Mouse (Mus musculus): ENCODE measurements around the gene Nrgn. TPM values are rescaled to one million over a fixed set of nuclear protein-coding genes. Genes with fewer than 3 reads are reported as not detected.
A peak's percentile ranks its signal among the peaks of the same experiment; 100 is the strongest.

Gene Nrgn
- polyA plus RNA-seq (2014; fragmentation: Nextera tagmentation; extraction: Ambion mirVana), result 1.9 and 3.4 TPM in 2 replicates

GRCm38 (mm10) chr9:37552536-37553293, at the start of gene Nrgn:
Gene Nrgn, minus strand, starts transcription at chr9:37552904.
- ATAC-seq (replicated peaks; ENCODE audit: insufficient number of reproducible peaks, low FRiP score, low TSS enrichment, low read depth) (peak; percentile 93), DNase-seq (ENCODE audit: low spot score) (peak; percentile 93)
- Histone ChIP-seq H3K4me2 (ENCODE audit: low read depth, low read length) (peak within 1 kb of the TSS; percentile 88), H3K36me3 (replicated peaks; ENCODE audit: control insufficient read depth, insufficient read depth, low read depth, low read length) (no peaks in the 10 kb centered on the region), H3K9me3 (replicated peaks; ENCODE audit: control insufficient read depth, low read length) (no peaks in the 10 kb centered on the region), H3K27ac (replicated peaks; ENCODE audit: low read depth, low read length) (no peak within 1 kb of the TSS), H3K4me3 (ENCODE audit: low read depth, low read length) (peak within 1 kb of the TSS; percentile 35), H3K9ac (replicated peaks; ENCODE audit: low read length) (peak within 1 kb of the TSS; percentile 41), H3K27me3 (ENCODE audit: control insufficient read depth, insufficient read depth, low read length) (peaks cover 26% of the 10 kb centered on the region), H3K4me1 (ENCODE audit: control insufficient read depth, insufficient read depth, low read length) (no peaks in the 10 kb centered on the region; the same call in 1 of the 2 replicates)
- 4% methylated on average over 31 of the region's 31 CpGs for WGBS

GRCm38 (mm10) chr9:37600538-37601205, 48.0 kb upstream of the Nrgn start:
- no peak overlapping the region for H3K27ac ChIP-seq (replicated peaks; ENCODE audit: low read depth, low read length)
- no peaks in the 10 kb centered on the region for H3K27me3 ChIP-seq (ENCODE audit: control insufficient read depth, insufficient read depth, low read length)
- DNase-seq (ENCODE audit: low spot score), result no peak
- no peaks in the 10 kb centered on the region for H3K4me1 ChIP-seq (ENCODE audit: control insufficient read depth, insufficient read depth, low read length)
- H3K36me3 ChIP-seq (replicated peaks; ENCODE audit: control insufficient read depth, insufficient read depth, low read depth, low read length), result no peaks in the 10 kb centered on the region
- H3K9ac ChIP-seq (replicated peaks; ENCODE audit: low read length), result no peak overlapping the region
- H3K4me3 ChIP-seq (ENCODE audit: low read depth, low read length), result no peak overlapping the region
- no peak for ATAC-seq (replicated peaks; ENCODE audit: insufficient number of reproducible peaks, low FRiP score, low TSS enrichment, low read depth)
- no peak overlapping the region for H3K4me2 ChIP-seq (ENCODE audit: low read depth, low read length)
- WGBS, result 91% methylated on average over 2 of the region's 2 CpGs
- H3K9me3 ChIP-seq (replicated peaks; ENCODE audit: control insufficient read depth, low read length), result no peaks in the 10 kb centered on the region

- Histone ChIP-seq H3K4me1 (ENCODE audit: control insufficient read depth, insufficient read depth, low read length) (no peaks in the 10 kb centered on the region), H3K27ac (replicated peaks; ENCODE audit: low read depth, low read length) (no peak overlapping the region), H3K36me3 (replicated peaks; ENCODE audit: control insufficient read depth, insufficient read depth, low read depth, low read length) (no peaks in the 10 kb centered on the region), H3K9ac (replicated peaks; ENCODE audit: low read length) (no peak overlapping the region), H3K27me3 (ENCODE audit: control insufficient read depth, insufficient read depth, low read length) (no peaks in the 10 kb centered on the region), H3K4me2 (ENCODE audit: low read depth, low read length) (no peak overlapping the region), H3K4me3 (ENCODE audit: low read depth, low read length) (no peak overlapping the region), H3K9me3 (replicated peaks; ENCODE audit: control insufficient read depth, low read length) (no peaks in the 10 kb centered on the region)
- WGBS, result 84% methylated on average over 2 of the region's 2 CpGs
- no peak for DNase-seq (ENCODE audit: low spot score)
- ATAC-seq (replicated peaks; ENCODE audit: insufficient number of reproducible peaks, low FRiP score, low TSS enrichment, low read depth), result no peak
These were observed 45.9 kb upstream of the Nrgn start for GRCm38 (mm10) chr9:37598637-37599036.

- ATAC-seq (replicated peaks; ENCODE audit: insufficient number of reproducible peaks, low FRiP score, low TSS enrichment, low read depth) (no peak), DNase-seq (ENCODE audit: low spot score) (no peak)
- no peak overlapping the region for H3K4me3 ChIP-seq (ENCODE audit: low read depth, low read length)
- H3K4me1 ChIP-seq (ENCODE audit: control insufficient read depth, insufficient read depth, low read length), result no peaks in the 10 kb centered on the region
- WGBS, result 68% methylated on average over 1 of the region's 1 CpGs
- H3K4me2 ChIP-seq (ENCODE audit: low read depth, low read length), result no peak overlapping the region
- no peaks in the 10 kb centered on the region for H3K27me3 ChIP-seq (ENCODE audit: control insufficient read depth, insufficient read depth, low read length)
- no peaks in the 10 kb centered on the region for H3K36me3 ChIP-seq (replicated peaks; ENCODE audit: control insufficient read depth, insufficient read depth, low read depth, low read length)
- H3K9ac ChIP-seq (replicated peaks; ENCODE audit: low read length), result no peak overlapping the region
- no peaks in the 10 kb centered on the region for H3K9me3 ChIP-seq (replicated peaks; ENCODE audit: control insufficient read depth, low read length)
- no peak overlapping the region for H3K27ac ChIP-seq (replicated peaks; ENCODE audit: low read depth, low read length)
These were observed 42.9 kb upstream of the Nrgn start for GRCm38 (mm10) chr9:37595570-37595969.

GRCm38 (mm10) chr9:37593690-37594089, 41.0 kb upstream of the Nrgn start:
- Histone ChIP-seq H3K27me3 (ENCODE audit: control insufficient read depth, insufficient read depth, low read length) (no peaks in the 10 kb centered on the region), H3K9ac (replicated peaks; ENCODE audit: low read length) (no peak overlapping the region), H3K4me1 (ENCODE audit: control insufficient read depth, insufficient read depth, low read length) (no peaks in the 10 kb centered on the region), H3K9me3 (replicated peaks; ENCODE audit: control insufficient read depth, low read length) (no peaks in the 10 kb centered on the region), H3K4me2 (ENCODE audit: low read depth, low read length) (no peak overlapping the region), H3K36me3 (replicated peaks; ENCODE audit: control insufficient read depth, insufficient read depth, low read depth, low read length) (no peaks in the 10 kb centered on the region), H3K4me3 (ENCODE audit: low read depth, low read length) (no peak overlapping the region), H3K27ac (replicated peaks; ENCODE audit: low read depth, low read length) (no peak overlapping the region)
- WGBS, result 87% methylated on average over 3 of the region's 3 CpGs
- ATAC-seq (replicated peaks; ENCODE audit: insufficient number of reproducible peaks, low FRiP score, low TSS enrichment, low read depth), result no peak
- no peak for DNase-seq (ENCODE audit: low spot score)

GRCm38 (mm10) chr9:37592633-37593032, 39.9 kb upstream of the Nrgn start:
- no peak overlapping the region for H3K27ac ChIP-seq (replicated peaks; ENCODE audit: low read depth, low read length)
- no peak for DNase-seq (ENCODE audit: low spot score)

GRCm38 (mm10) chr9:37592025-37592424, 39.3 kb upstream of the Nrgn start:
- Histone ChIP-seq H3K36me3 (replicated peaks; ENCODE audit: control insufficient read depth, insufficient read depth, low read depth, low read length) (no peaks in the 10 kb centered on the region), H3K9me3 (replicated peaks; ENCODE audit: control insufficient read depth, low read length) (no peaks in the 10 kb centered on the region), H3K4me1 (ENCODE audit: control insufficient read depth, insufficient read depth, low read length) (no peaks in the 10 kb centered on the region), H3K27ac (replicated peaks; ENCODE audit: low read depth, low read length) (no peak overlapping the region), H3K9ac (replicated peaks; ENCODE audit: low read length) (no peak overlapping the region), H3K4me2 (ENCODE audit: low read depth, low read length) (no peak overlapping the region), H3K4me3 (ENCODE audit: low read depth, low read length) (no peak overlapping the region), H3K27me3 (ENCODE audit: control insufficient read depth, insufficient read depth, low read length) (no peaks in the 10 kb centered on the region)
- no peak for ATAC-seq (replicated peaks; ENCODE audit: insufficient number of reproducible peaks, low FRiP score, low TSS enrichment, low read depth)
- no peak for DNase-seq (ENCODE audit: low spot score)
- WGBS, result 73% methylated on average over 2 of the region's 2 CpGs

More at GRCm38 (mm10) chr9:37592633-37593032, 39.9 kb upstream of the Nrgn start:
- Histone ChIP-seq H3K9me3 (replicated peaks; ENCODE audit: control insufficient read depth, low read length) (no peaks in the 10 kb centered on the region), H3K4me2 (ENCODE audit: low read depth, low read length) (no peak overlapping the region), H3K36me3 (replicated peaks; ENCODE audit: control insufficient read depth, insufficient read depth, low read depth, low read length) (no peaks in the 10 kb centered on the region), H3K4me1 (ENCODE audit: control insufficient read depth, insufficient read depth, low read length) (no peaks in the 10 kb centered on the region), H3K4me3 (ENCODE audit: low read depth, low read length) (no peak overlapping the region), H3K9ac (replicated peaks; ENCODE audit: low read length) (peak overlapping the region; percentile 22; the same call in 1 of the 2 replicates), H3K27me3 (ENCODE audit: control insufficient read depth, insufficient read depth, low read length) (no peaks in the 10 kb centered on the region)
- ATAC-seq (replicated peaks; ENCODE audit: insufficient number of reproducible peaks, low FRiP score, low TSS enrichment, low read depth), result no peak
- 53% methylated on average over 6 of the region's 6 CpGs for WGBS

GRCm38 (mm10) chr9:37590381-37590780, 37.7 kb upstream of the Nrgn start:
- Histone ChIP-seq H3K4me3 (ENCODE audit: low read depth, low read length) (no peak overlapping the region), H3K9me3 (replicated peaks; ENCODE audit: control insufficient read depth, low read length) (no peaks in the 10 kb centered on the region), H3K36me3 (replicated peaks; ENCODE audit: control insufficient read depth, insufficient read depth, low read depth, low read length) (no peaks in the 10 kb centered on the region), H3K27ac (replicated peaks; ENCODE audit: low read depth, low read length) (no peak overlapping the region), H3K9ac (replicated peaks; ENCODE audit: low read length) (no peak overlapping the region), H3K27me3 (ENCODE audit: control insufficient read depth, insufficient read depth, low read length) (no peaks in the 10 kb centered on the region), H3K4me1 (ENCODE audit: control insufficient read depth, insufficient read depth, low read length) (no peaks in the 10 kb centered on the region), H3K4me2 (ENCODE audit: low read depth, low read length) (no peak overlapping the region)
- WGBS, result 87% methylated on average over 4 of the region's 4 CpGs
- ATAC-seq (replicated peaks; ENCODE audit: insufficient number of reproducible peaks, low FRiP score, low TSS enrichment, low read depth) (no peak), DNase-seq (ENCODE audit: low spot score) (no peak)
